Mouse (Mus musculus): ENCODE results near the gene Timm29.

Timm29 gene

DNA sequence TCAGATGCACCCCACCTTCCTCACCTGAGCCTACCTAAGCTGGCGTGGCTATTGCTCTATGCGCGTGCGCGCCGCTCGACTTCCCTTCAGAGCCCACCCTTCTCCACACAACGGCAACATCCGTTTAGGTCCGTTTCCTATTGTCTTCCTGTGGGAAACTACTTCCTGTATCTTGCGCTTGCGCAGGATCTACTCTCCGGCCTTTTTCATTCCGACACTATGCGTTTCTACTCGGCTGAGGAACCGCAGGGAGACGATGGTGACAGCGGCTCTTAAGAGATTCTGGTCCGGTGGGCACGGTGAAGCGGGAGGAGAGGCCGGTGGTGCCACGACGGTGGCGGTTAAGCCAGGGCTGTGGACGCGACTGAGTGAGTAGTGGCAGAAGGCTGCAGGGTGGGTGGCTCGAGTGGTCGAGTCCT is at the start of gene Timm29, which contains the start of gene Yipf2:
Timm29 (plus strand) TSS at position 20 of the 419 bp plus-strand sequence.
Yipf2 (minus strand) TSS at position 126 of the 419 bp plus-strand sequence.
- peak; percentile 91 for DNase-seq

GRCm38 (mm10) chr9:21545351-21545915 is 47.1 kb upstream of the Timm29 start:
- no peak for DNase-seq

DNA sequence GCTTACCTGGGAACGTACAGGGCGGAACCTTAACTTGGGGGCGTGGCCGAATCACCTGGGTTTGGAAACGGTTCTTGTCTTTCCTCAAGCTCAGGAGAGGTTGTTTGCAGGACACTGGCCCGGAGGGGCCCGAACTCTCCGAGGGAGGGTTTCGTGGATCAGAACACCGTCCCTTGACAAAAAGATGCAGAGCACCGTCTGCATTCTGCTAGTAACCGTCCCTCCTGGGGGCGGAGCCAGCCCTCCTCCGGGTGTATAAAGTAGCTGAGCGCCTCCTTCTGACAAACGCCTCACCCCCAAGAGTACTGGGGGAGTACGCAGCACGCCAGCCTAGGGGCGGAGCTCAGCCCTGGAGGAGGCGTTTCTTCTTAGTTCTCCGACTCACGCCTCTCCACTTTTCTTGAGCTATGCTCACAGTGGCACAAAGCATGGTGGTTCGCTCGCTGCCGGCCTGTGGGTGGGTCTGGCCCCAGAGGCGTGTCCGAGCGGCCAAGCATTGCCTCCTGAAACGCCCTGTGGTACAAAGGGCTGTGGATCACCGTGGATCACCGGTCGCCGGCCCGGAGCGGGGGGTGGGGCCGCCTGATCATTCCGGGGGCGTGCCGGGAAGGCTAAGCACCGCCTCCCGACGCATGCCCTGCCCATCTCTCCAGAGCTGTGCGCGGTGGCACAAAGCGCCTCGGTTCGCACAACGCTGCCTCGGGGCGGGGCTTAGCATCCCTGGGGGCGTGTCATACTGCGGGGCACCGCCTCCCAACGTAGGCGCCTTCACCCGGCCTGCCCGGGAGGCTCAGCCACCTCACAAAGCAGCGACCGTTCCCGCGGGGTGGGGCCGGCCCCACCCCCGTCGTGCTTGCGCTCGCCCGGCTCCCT is 46.4 kb upstream of the Timm29 start:
- peak; percentile 99 for DNase-seq

- no peak for DNase-seq
These were observed 45.8 kb upstream of the Timm29 start, which contains the start of gene Carm1 for GRCm38 (mm10) chr9:21546789-21547074. TSS of gene Carm1 (plus strand) at chr9:21546894.

GRCm38 (mm10) chr9:21547075-21547941 is 45.2 kb upstream of the Timm29 start:
- DNase-seq = peak; percentile 55

- DNase-seq = no peak
These were observed 41.5 kb upstream of the Timm29 start for GRCm38 (mm10) chr9:21551049-21551448.

DNA sequence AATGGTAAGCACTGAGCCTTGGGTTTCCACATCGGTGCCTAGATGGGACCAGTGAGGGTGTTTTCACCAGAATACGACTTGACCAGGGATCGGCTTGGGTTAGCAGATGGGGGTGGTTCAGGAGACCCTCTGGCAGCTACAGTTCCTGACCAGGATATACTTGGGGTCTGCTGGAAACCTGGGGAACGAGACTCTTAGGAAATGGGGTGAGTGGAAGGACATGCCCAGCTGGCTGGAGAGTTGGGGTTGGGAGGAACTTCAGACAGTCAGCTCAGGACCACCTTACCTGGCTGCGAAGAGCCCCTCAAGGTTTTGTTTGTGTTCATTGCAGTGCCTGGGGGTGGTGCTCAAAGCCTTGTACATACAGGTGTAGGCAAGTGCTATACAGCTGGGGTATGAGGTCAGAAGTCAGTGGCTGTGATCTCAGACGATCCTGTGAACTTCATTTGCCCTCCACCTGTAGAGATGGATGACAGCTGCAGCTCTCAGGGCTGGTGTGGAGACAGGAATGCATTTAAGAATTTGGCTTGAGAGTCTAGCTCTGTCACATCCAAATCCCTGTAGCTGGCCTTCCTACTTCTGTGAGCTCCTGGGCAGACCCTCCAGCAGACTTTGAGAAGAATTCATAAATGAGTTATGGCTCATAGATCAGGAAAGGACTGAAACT is 38.8 kb upstream of the Timm29 start:
- DNase-seq = no peak

DNA sequence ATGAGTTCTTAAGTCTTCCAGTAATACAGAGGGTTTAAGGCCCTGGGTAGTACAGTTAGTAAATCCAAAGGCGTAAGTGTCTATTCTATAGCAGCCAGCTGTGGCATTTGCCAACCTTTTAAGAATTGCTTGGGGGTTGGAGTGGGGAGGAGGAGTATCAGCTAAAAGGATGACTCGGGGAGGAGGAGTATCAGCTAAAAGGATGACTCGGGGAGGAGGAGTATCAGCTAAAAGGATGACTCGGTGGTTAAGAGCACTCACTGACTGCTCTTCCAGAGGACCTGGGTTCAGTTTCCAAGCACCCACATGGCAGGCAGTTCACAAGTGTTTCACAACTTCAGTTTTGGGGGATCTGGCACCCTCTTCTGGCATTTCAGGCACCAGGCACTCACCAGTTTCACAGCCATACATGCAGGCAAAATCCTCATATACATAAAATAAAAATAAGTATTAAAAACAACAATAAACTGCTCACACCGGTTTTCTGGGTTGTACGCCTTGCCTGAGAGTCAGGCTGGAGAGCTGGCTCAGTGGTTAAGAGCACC is 37.3 kb upstream of the Timm29 start:
- no peak for DNase-seq

- DNase-seq = peak; percentile 9
These were observed 35.5 kb upstream of the Timm29 start for GRCm38 (mm10) chr9:21556996-21557395.

DNA sequence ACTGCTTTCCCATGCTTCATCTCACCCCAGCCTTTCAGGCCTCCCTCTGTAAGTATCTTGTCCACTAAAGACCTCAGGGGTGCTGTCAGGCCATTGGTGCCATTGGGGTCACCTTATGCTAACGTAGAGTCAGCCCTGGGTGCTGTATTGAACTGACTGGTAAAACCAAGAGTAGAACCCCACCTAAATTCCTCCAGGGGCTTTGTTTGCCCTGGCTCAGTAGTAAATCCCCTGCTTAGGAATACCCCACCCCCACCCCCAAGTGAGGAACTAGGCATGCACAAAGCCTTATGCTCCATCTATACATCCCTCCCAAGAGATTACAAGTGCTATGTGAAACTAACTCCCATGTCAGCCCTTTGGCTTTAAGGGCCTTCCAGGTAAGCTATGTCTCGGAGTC is 35.0 kb upstream of the Timm29 start:
- DNase-seq = no peak

DNA sequence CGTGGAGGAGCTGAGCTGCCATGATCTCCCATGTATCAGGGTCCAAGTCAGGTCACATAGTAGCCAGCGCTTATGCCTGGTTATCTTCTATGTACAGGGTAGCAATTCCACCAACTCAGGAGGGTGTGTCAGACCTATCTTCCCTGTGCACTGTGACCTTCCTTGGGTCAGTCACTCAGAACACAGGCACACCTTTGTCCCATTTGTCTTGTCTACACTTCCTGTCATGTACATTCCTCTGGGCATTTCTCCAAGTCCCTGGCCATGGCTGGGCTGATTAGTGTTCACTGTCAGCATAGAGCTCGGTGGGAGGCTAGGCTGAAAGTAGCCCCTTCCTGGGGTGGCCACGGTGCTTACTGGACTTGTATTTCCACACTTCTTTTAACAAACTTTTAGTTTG is 34.2 kb upstream of the Timm29 start:
- peak; percentile 13 for DNase-seq

- no peak for DNase-seq
These were observed 33.4 kb upstream of the Timm29 start for GRCm38 (mm10) chr9:21559151-21559550.

DNA sequence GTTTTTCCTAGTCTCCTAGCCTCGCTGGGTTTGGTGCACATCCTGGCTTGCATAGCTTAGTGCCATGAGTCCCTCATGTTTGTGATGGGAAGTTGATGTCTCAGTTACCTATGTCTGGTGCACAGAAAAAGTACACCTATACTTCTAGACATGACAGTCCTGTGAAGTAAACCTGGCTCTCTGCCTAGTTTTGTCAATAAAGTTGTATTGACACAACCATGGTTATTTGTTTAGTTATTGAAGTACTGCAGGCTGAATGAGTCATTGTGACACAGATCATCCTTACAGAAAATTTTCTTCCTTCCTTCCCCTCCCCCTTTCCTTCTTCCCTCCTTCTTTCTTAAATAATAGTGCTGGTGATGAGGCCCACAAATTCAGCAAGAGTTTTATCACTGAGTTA is 28.1 kb upstream of the Timm29 start:
- DNase-seq = no peak

- DNase-seq = no peak
These were observed 27.4 kb upstream of the Timm29 start for GRCm38 (mm10) chr9:21565004-21565586.

DNA sequence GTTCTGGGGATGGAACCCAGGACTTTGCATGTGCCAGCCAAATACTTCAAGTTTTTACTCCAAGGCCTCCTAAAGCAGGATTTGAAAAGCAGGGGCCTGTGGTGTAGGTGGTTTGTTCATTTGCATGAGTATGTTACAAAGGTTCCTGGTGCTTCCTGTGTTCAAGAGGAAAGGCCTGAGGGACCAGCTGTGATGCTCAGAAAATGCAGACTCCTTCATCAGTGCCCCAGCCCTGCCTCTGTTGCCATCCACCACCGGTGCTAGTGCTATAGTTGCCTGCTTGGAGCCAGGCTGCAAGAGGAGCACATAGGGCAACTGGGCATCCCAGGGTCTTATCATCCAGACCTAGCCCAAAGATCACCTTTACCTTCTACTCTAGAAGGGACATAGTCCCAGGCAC is 26.0 kb upstream of the Timm29 start:
- DNase-seq = no peak

DNA sequence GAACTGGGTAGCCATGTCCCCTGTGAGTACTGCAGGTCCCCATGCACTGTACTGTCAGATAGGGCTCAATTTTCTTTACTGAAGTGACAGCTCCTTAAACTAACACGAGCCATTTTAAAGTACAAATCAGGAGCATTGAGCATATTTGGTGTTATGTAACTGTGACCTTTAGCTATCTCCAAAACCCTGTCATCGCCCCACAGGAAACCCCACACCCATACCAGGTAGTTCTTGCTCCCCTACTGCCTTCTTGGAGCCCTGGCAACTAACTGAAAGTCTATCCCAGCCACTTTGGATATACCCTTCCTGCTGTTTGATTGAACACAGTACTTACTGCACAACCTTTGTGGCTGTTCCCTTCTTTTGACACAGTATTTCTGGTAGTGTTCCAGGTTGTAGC is 25.5 kb upstream of the Timm29 start:
- no peak for DNase-seq

- DNase-seq = no peak
These were observed 23.8 kb upstream of the Timm29 start for GRCm38 (mm10) chr9:21568657-21569255.

DNA sequence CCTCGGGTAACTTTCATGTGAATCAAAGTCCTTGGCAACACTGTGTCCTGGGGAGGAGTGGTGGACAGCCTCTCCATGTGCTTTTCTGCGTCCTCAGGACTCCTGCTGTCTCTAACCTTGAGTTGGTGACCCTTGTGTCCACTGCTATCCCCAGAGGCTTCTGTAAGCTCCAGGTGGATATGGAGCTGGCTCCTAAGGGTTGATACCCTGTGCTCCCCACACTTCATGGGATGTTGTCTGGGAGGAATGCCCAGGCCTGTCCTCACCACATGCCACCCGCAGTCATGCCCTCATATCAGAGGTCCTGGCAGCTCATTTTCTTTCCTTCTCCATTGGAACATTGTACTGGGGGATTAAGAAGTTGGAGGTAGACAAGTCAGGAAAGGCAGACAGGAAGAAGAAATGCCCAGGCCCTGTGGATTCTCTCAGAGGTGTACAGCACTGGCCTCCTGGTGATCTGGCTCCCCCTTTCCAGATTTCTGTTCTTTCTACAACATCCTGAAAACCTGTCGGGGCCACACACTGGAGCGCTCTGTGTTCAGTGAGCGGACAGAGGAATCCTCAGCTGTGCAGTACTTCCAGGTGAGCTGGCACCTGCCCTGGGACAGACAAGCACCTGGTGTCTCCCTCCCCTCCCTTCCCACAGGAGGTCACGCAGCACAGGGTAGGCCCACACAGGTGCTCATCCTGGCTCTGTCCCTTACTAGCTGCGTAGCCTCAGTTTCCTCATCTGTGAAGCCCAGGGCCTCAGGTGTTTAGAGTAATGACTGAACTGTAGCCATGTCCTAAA is 18.3 kb upstream of the Timm29 start:
- no peak for DNase-seq

DNA sequence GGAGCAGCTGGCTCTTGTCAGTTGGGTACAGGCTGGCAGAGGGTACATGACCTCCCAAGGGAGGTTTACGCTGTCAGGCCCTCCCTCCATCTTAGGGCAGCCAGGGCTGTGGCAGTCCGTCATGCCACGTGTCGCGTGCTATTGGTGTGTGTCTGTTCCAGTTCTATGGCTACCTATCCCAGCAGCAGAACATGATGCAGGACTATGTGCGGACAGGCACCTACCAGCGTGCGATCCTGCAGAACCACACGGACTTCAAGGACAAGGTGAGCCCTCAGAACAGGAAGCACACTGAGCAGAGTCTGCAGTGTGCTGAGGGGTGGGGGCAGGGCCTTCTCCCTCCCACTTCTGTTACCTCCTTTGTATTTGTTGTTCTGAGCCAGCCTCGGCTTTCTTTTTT is 17.3 kb upstream of the Timm29 start:
- DNase-seq = no peak

DNA sequence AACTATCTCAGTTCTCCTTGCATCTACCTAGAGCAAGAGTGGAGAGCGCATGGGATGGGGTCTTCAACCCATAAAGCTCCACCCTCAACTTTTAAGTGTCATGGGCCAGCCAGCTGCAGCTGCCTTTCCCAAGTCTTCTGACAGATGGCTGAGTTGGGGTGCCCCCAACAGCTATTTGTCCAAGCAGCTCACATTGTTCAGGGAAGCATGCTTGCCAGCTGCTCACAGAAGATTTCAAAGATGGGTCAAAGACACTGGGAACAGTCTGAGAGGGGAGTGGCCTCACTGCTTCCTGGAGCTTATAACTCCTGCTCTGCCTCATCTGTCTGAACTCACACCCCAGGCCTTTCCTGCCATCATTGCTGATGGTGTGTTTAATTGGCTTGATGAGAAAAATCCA is 16.2 kb upstream of the Timm29 start:
- DNase-seq = no peak

GRCm38 (mm10) chr9:21578226-21578625 is 14.3 kb upstream of the Timm29 start:
- no peak for DNase-seq

Data from lung, postnatal 14 days (tissue).